Mouse (Mus musculus) adrenal gland, postnatal 14 days (tissue): ENCODE measurements around the gene Wwox. TPM values are rescaled to one million over a fixed set of nuclear protein-coding genes. Genes with fewer than 3 reads are reported as not detected.

ENCODE experiments used
- DNase-seq: peaks from one replicate; pipeline ENCODE4 v3.0.0; 2021; ENCODE audit warnings: mixed read lengths
- total RNA-seq: library from RNA; stranded (reverse); gene quantifications from 2 replicates; pipeline ENCODE4 v1.2.3, GENCODE M21; 2021

Gene Wwox
- total RNA-seq, 1 experiment from 2014 or later = 22.4 TPM

GRCm38 (mm10) chr8:114670801-114671200, 231.3 kb downstream of the Wwox start:
- no peak for DNase-seq

GRCm38 (mm10) chr8:114671237-114671674, 231.8 kb downstream of the Wwox start:
- DNase-seq = peak; percentile 36

- peak; percentile 19 for DNase-seq
Observed at GRCm38 (mm10) chr8:114673416-114673815, 234.0 kb downstream of the Wwox start.

GRCm38 (mm10) chr8:114675151-114675550, 235.7 kb downstream of the Wwox start:
- no peak for DNase-seq

- DNase-seq = no peak
Observed at GRCm38 (mm10) chr8:114676918-114677317, 237.5 kb downstream of the Wwox start.

GRCm38 (mm10) chr8:114677551-114678127, 238.2 kb downstream of the Wwox start:
- no peak for DNase-seq

- peak; percentile 15 for DNase-seq
Observed at GRCm38 (mm10) chr8:114679386-114680098, 240.1 kb downstream of the Wwox start.

- DNase-seq = no peak
Observed at GRCm38 (mm10) chr8:114681136-114681535, 241.7 kb downstream of the Wwox start.

- no peak for DNase-seq
Observed at GRCm38 (mm10) chr8:114682166-114682565, 242.7 kb downstream of the Wwox start.

- no peak for DNase-seq
Observed at GRCm38 (mm10) chr8:114684046-114684702, 244.7 kb downstream of the Wwox start.

GRCm38 (mm10) chr8:114686462-114686861, 247.0 kb downstream of the Wwox start:
- no peak for DNase-seq

GRCm38 (mm10) chr8:114688732-114689131, 249.3 kb downstream of the Wwox start:
- no peak for DNase-seq

GRCm38 (mm10) chr8:114694566-114695198, 255.2 kb downstream of the Wwox start:
- no peak for DNase-seq

GRCm38 (mm10) chr8:114703517-114703916, 264.1 kb downstream of the Wwox start:
- DNase-seq = no peak

- peak; percentile 29 for DNase-seq
Observed at GRCm38 (mm10) chr8:114707538-114708138, 268.2 kb downstream of the Wwox start.

- DNase-seq = peak; percentile 36
Observed at GRCm38 (mm10) chr8:114715318-114716070, 276.0 kb downstream of the Wwox start.

GRCm38 (mm10) chr8:114716546-114717255, 277.2 kb downstream of the Wwox start:
- peak; percentile 70 for DNase-seq

GRCm38 (mm10) chr8:114718821-114719220, 279.4 kb downstream of the Wwox start:
- DNase-seq = no peak

GRCm38 (mm10) chr8:114722611-114723010, 283.2 kb downstream of the Wwox start:
- no peak for DNase-seq

- DNase-seq = no peak
Observed at GRCm38 (mm10) chr8:114731260-114732140, 292.0 kb downstream of the Wwox start.
